Mouse (Mus musculus) brain, embryonic 14.5 days (tissue): ENCODE results near the gene Dand5.

Experiments used
- CTCF ChIP-seq: fragments of 200-500 bp; IDR thresholded peaks from 2 replicates; pipeline ENCODE4 v1.5.1; 2012; ENCODE audit warnings: inconsistent platforms, mild to moderate bottlenecking, moderate library complexity, borderline replicate concordance; ENCODE audit not compliant: insufficient read depth, insufficient read length; ENCODE audit errors: extremely low read depth
- POLR2A ChIP-seq: fragments of 200-500 bp; IDR thresholded peaks from 2 replicates; pipeline ENCODE4 v1.6.1; 2012; ENCODE audit warnings: mild to moderate bottlenecking, inconsistent platforms, borderline replicate concordance; ENCODE audit not compliant: poor library complexity, insufficient read depth, insufficient read length, severe bottlenecking; ENCODE audit errors: extremely low read depth

- TF ChIP-seq POLR2A, result no peak
- no peak for TF ChIP-seq CTCF
These were observed 11.3 kb downstream of the Dand5 start for GRCm38 (mm10) chr8:84811303-84811702.
